Mouse (Mus musculus) forebrain, embryonic 11.5 days (tissue): Measurements from ENCODE around the gene Actn2. TPM values are rescaled to one million over a fixed set of nuclear protein-coding genes. Genes with fewer than 3 reads are reported as not detected.

Source experiments
- ATAC-seq: fragments of 200-750 bp; cut with Nextera tagmentation; replicated peaks from 2 replicates; pipeline ENCODE4 v1.8.0; 2017; ENCODE audit warnings: moderate TSS enrichment; ENCODE audit not compliant: low FRiP score
- DNase-seq: peaks from one replicate; pipeline ENCODE4 v3.0.0-alpha.2; 2017; ENCODE audit warnings: low spot score
- H3K27ac ChIP-seq: fragments of 300-500 bp; sonication (generic); 2 replicates; pipeline ENCODE4 v1.5.1; 2014; ENCODE audit warnings: low read depth, low read length
- H3K27me3 ChIP-seq: fragments of 300-500 bp; sonication (generic); 2 replicates; pipeline ENCODE4 v1.6.1; 2014; ENCODE audit warnings: mild to moderate bottlenecking, low read length, mixed read lengths; ENCODE audit not compliant: control insufficient read depth, insufficient read depth
- H3K36me3 ChIP-seq: fragments of 300-500 bp; sonication (generic); 2 replicates; pipeline ENCODE4 v1.6.1; 2014; ENCODE audit warnings: mild to moderate bottlenecking, low read length, moderate library complexity, mixed read lengths; ENCODE audit not compliant: control insufficient read depth, insufficient read depth
- H3K4me1 ChIP-seq: fragments of 300-500 bp; sonication (generic); replicated peaks from 2 replicates; pipeline ENCODE4 v1.6.1; 2014; ENCODE audit warnings: low read length, mixed read lengths; ENCODE audit not compliant: control insufficient read depth, insufficient read depth
- H3K4me2 ChIP-seq: fragments of 300-500 bp; sonication (generic); 2 replicates; pipeline ENCODE4 v1.6.1; 2014; ENCODE audit warnings: low read depth, mild to moderate bottlenecking, low read length, moderate library complexity, mixed read lengths; ENCODE audit not compliant: severe bottlenecking
- H3K4me3 ChIP-seq: fragments of 300-500 bp; sonication (generic); 2 replicates; pipeline ENCODE4 v1.5.1; 2014; ENCODE audit warnings: low read depth, low read length
- H3K9ac ChIP-seq: fragments of 300-500 bp; sonication (generic); 2 replicates; pipeline ENCODE4 v1.6.1; 2014; ENCODE audit warnings: low read length
- H3K9me3 ChIP-seq: fragments of 300-500 bp; sonication (generic); 2 replicates; pipeline ENCODE4 v1.6.1; 2016; ENCODE audit warnings: low read length, mixed read lengths; ENCODE audit not compliant: control insufficient read depth
- WGBS: fragments of 180-500 bp; shearing (Covaris S2); extraction: QIAGEN DNeasy Blood & Tissue Kit; methylation state at CpG from one replicate; pipeline ENCODE4 v1.1.7; 2014; 5-methylcytosine and 5-hydroxymethylcytosine counted together
- polyA plus RNA-seq: library from polyadenylated mRNA; unstranded; fragments of >200 nt; fragmentation: Nextera tagmentation; extraction: Ambion mirVana; gene quantifications from 2 replicates; pipeline ENCODE4 v1.2.1, GENCODE M21; 2014

The Actn2 gene
- polyA plus RNA-seq, 1 experiment from 2014 or later = 0.41 TPM

GRCm38 (mm10) chr13:12284528-12284927 lies 56.0 kb downstream of the Actn2 start:
- WGBS = 93% methylated on average over 11 of the region's 11 CpGs
- H3K9ac ChIP-seq = no peak overlapping the region
- DNase-seq (no peak), ATAC-seq (no peak)
- no peak overlapping the region for H3K27ac ChIP-seq
- no peak overlapping the region for H3K4me3 ChIP-seq
- H3K27me3 ChIP-seq = no peaks in the 10 kb centered on the region
- no peaks in the 10 kb centered on the region for H3K36me3 ChIP-seq
- H3K4me2 ChIP-seq = no peak overlapping the region
- H3K9me3 ChIP-seq = no peaks in the 10 kb centered on the region
- H3K4me1 ChIP-seq = no peaks in the 10 kb centered on the region

- H3K4me2 ChIP-seq = no peak overlapping the region
- no peak for ATAC-seq
- H3K27ac ChIP-seq = no peak overlapping the region
- no peaks in the 10 kb centered on the region for H3K9me3 ChIP-seq
- no peaks in the 10 kb centered on the region for H3K36me3 ChIP-seq
- H3K9ac ChIP-seq = no peak overlapping the region
- DNase-seq = no peak
- H3K4me1 ChIP-seq = no peaks in the 10 kb centered on the region
- H3K27me3 ChIP-seq = no peaks in the 10 kb centered on the region
- 85% methylated on average over 3 of the region's 3 CpGs for WGBS
- no peak overlapping the region for H3K4me3 ChIP-seq
Observed at GRCm38 (mm10) chr13:12283826-12284225, 56.7 kb downstream of the Actn2 start.

- Histone ChIP-seq H3K4me3 (no peak overlapping the region), H3K36me3 (no peaks in the 10 kb centered on the region), H3K27ac (no peak overlapping the region), H3K9me3 (no peaks in the 10 kb centered on the region), H3K9ac (no peak overlapping the region), H3K4me1 (no peaks in the 10 kb centered on the region), H3K27me3 (no peaks in the 10 kb centered on the region), H3K4me2 (no peak overlapping the region)
- DNase-seq (no peak), ATAC-seq (no peak)
- WGBS = 84% methylated on average over 6 of the region's 6 CpGs
Observed at GRCm38 (mm10) chr13:12274721-12275120, 65.8 kb downstream of the Actn2 start.

DNA sequence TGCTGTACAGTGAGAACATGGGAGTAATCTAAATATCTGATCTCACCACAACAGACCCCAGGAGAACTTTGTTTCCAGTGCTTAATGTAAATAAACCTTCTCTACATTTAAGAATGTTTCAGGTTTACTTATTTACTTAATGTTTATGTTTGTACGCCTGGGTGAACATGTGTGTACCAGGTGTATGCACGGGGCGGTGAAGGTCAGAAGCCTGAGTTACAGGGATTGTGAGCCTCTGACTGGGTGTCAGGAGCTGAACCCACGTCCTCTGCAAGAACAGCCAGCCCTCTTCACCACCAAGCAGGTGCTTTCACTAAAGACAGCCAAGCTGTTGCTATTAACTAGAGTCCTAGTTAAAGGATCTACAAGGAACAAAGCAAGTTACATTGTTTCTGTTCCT lies 66.3 kb downstream of the Actn2 start:
- Histone ChIP-seq H3K4me2 (no peak overlapping the region), H3K27me3 (no peaks in the 10 kb centered on the region), H3K4me3 (no peak overlapping the region), H3K9ac (no peak overlapping the region), H3K27ac (no peak overlapping the region), H3K9me3 (no peaks in the 10 kb centered on the region), H3K36me3 (no peaks in the 10 kb centered on the region), H3K4me1 (no peaks in the 10 kb centered on the region)
- WGBS = 87% methylated on average over 4 of the region's 4 CpGs
- ATAC-seq (no peak), DNase-seq (no peak)

DNA sequence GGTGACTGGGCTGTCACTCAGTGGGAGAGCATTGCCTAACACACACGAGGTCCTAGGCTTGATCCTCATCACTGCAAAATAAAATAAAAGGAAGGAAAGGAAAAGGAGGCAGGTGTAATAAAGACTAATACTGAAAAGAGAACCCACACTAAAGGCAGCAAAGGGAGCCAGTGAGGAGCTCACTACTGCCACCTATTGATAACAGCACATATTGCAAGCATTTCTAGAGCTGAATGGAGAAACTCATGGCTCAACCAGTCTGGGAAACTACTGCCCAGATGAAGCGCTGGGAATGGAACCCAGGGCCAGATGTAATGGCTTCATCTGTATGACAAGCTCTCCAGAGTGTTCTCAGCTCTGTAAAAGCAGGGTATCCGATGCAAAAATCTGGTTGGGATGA lies 67.6 kb downstream of the Actn2 start:
- Histone ChIP-seq H3K27ac (no peak overlapping the region), H3K27me3 (no peaks in the 10 kb centered on the region), H3K9ac (no peak overlapping the region), H3K4me1 (no peaks in the 10 kb centered on the region), H3K4me3 (no peak overlapping the region), H3K9me3 (no peaks in the 10 kb centered on the region), H3K4me2 (no peak overlapping the region), H3K36me3 (no peaks in the 10 kb centered on the region)
- WGBS = 45% methylated on average over 3 of the region's 3 CpGs
- DNase-seq (no peak), ATAC-seq (no peak)

DNA sequence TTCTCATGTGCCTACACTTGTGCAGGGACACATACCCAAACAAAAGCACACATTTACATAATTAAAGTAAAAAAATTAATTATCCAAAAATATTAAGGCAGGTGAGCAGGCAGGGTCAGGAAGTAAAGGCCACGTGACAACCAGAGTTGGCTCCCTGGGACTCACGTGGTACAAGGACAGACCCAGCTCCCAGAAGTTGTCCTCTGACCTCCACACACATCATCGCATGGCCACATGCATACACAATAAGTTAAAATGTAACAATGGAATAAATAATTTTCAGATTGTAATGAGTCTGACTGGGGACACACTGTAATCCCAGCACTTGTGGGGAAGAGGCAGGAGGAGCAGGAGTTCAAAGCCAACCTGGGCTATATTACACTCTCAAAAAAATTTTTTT lies 72.6 kb downstream of the Actn2 start:
- no peak for ATAC-seq
- no peak for DNase-seq
- WGBS = 90% methylated on average over 3 of the region's 3 CpGs

DNA sequence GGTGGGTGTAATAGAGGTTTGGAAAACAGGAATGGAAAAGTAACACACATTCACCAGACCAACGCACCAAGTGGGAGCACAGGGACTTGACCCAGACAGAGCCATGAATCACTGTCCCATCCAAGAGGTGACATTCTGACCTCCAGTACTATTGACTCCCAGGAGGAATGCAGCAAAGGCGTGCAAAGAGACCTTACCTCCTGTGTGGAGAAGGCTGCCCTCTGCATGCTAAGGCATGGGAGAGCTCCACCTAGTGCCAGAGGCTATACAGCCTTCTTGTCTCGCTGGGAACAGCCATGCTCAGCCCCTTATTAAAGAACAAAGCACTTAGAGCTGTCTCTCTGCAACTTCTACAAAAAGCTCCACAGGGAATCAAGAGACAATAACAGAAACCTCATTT lies 73.5 kb downstream of the Actn2 start:
- H3K9me3 ChIP-seq = no peaks in the 10 kb centered on the region
- H3K27me3 ChIP-seq = no peaks in the 10 kb centered on the region
- ATAC-seq = no peak
- H3K4me3 ChIP-seq = no peak overlapping the region
- no peak overlapping the region for H3K4me2 ChIP-seq
- no peak for DNase-seq
- no peaks in the 10 kb centered on the region for H3K4me1 ChIP-seq
- 73% methylated on average over 3 of the region's 3 CpGs for WGBS
- H3K27ac ChIP-seq = no peak overlapping the region
- H3K9ac ChIP-seq = no peak overlapping the region
- no peaks in the 10 kb centered on the region for H3K36me3 ChIP-seq

More for the DNA sequence above, 72.6 kb downstream of the Actn2 start:
- Histone ChIP-seq H3K9ac (no peak overlapping the region), H3K4me2 (no peak overlapping the region), H3K27ac (no peak overlapping the region), H3K9me3 (no peaks in the 10 kb centered on the region), H3K4me1 (no peaks in the 10 kb centered on the region), H3K27me3 (no peaks in the 10 kb centered on the region), H3K4me3 (no peak overlapping the region), H3K36me3 (no peaks in the 10 kb centered on the region)

GRCm38 (mm10) chr13:12263996-12264395 lies 76.6 kb downstream of the Actn2 start:
- Histone ChIP-seq H3K9me3 (no peaks in the 10 kb centered on the region; the same call in 1 of the 2 replicates), H3K4me1 (no peaks in the 10 kb centered on the region), H3K27me3 (no peaks in the 10 kb centered on the region), H3K4me2 (no peak overlapping the region), H3K36me3 (no peaks in the 10 kb centered on the region), H3K9ac (no peak overlapping the region), H3K27ac (no peak overlapping the region), H3K4me3 (no peak overlapping the region)
- DNase-seq = no peak
- ATAC-seq = no peak
- WGBS = 73% methylated on average over 6 of the region's 6 CpGs

- no peak overlapping the region for H3K9ac ChIP-seq
- H3K36me3 ChIP-seq = no peaks in the 10 kb centered on the region
Observed at GRCm38 (mm10) chr13:12261505-12261904, 79.1 kb downstream of the Actn2 start.

More at GRCm38 (mm10) chr13:12261505-12261904, 79.1 kb downstream of the Actn2 start:
- ATAC-seq (no peak), DNase-seq (no peak)
- Histone ChIP-seq H3K9me3 (no peaks in the 10 kb centered on the region; the same call in 1 of the 2 replicates), H3K27me3 (no peaks in the 10 kb centered on the region), H3K4me2 (no peak overlapping the region), H3K27ac (no peak overlapping the region), H3K4me3 (no peak overlapping the region), H3K4me1 (peaks cover under 1% of the 10 kb centered on the region; the same call in 1 of the 2 replicates)
